Mouse (Mus musculus): Measurements from ENCODE around the gene Socs2. TPM values are rescaled to one million over a fixed set of nuclear protein-coding genes. Genes with fewer than 3 reads are reported as not detected.

The Socs2 gene
- total and polyA plus RNA-seq, 3 experiments, result 16.5 to 24.9 TPM; not detected in 1

- Histone ChIP-seq H3K9me3 (replicated peaks; ENCODE audit: insufficient read depth, low read length) (no peaks in the 10 kb centered on the region), H3K27ac (ENCODE audit: control insufficient read depth, low read depth, low read length) (no peak overlapping the region), H3K79me2 (ENCODE audit: control insufficient read depth, insufficient read depth, low read length, poor library complexity) (peaks cover 3% of the 10 kb centered on the region; the same call in 1 of the 2 replicates), H3K9ac (ENCODE audit: control insufficient read depth, low read depth, low read length, poor library complexity, severe bottlenecking) (no peak overlapping the region), H3K36me3 (ENCODE audit: control insufficient read depth in 1 of 2, insufficient read depth in 2 of 2, low read length in 2 of 2) (no peaks in the 10 kb centered on the region), H3K27me3 (ENCODE audit: control insufficient read depth in 1 of 2, insufficient read depth in 2 of 2, low read length in 2 of 2) (no peaks in the 10 kb centered on the region), H3K4me3 (ENCODE audit: control insufficient read depth in 1 of 2, insufficient read depth in 1 of 2, low read depth in 2 of 2, low read length in 2 of 2) (no peak overlapping the region), H3K4me1 (ENCODE audit: control insufficient read depth in 1 of 2, insufficient read depth in 2 of 2, low read length in 2 of 2) (no peaks in the 10 kb centered on the region)
- TF ChIP-seq UBTF (IDR thresholded peaks at IDR 0.05; ENCODE audit: borderline replicate concordance, insufficient read depth, low read depth, low read length) (no peak), SIN3A (IDR thresholded peaks at IDR 0.05; ENCODE audit: low read length) (no peak), TCF12 (IDR thresholded peaks at IDR 0.05; ENCODE audit: low read depth, low read length) (no peak)
- DNase-seq (ENCODE audit: low read depth, low spot score), result no peak
Observed at GRCm38 (mm10) chr10:95409149-95409548, 7.8 kb downstream of the Socs2 start.

GRCm38 (mm10) chr10:95408487-95408886, 8.5 kb downstream of the Socs2 start:
- Histone ChIP-seq H3K4me1 (ENCODE audit: control insufficient read depth in 1 of 2, insufficient read depth in 2 of 2, low read length in 2 of 2) (no peaks in the 10 kb centered on the region), H3K9ac (ENCODE audit: control insufficient read depth, low read depth, low read length, poor library complexity, severe bottlenecking) (no peak overlapping the region), H3K4me3 (ENCODE audit: control insufficient read depth in 1 of 2, insufficient read depth in 1 of 2, low read depth in 2 of 2, low read length in 2 of 2) (no peak overlapping the region), H3K27ac (ENCODE audit: control insufficient read depth, low read depth, low read length) (no peak overlapping the region), H3K9me3 (replicated peaks; ENCODE audit: insufficient read depth, low read length) (no peaks in the 10 kb centered on the region), H3K36me3 (ENCODE audit: control insufficient read depth in 1 of 2, insufficient read depth in 2 of 2, low read length in 2 of 2) (no peaks in the 10 kb centered on the region), H3K27me3 (ENCODE audit: control insufficient read depth in 1 of 2, insufficient read depth in 2 of 2, low read length in 2 of 2) (no peaks in the 10 kb centered on the region), H3K79me2 (ENCODE audit: control insufficient read depth, insufficient read depth, low read length, poor library complexity) (peaks cover 1% of the 10 kb centered on the region; the same call in 1 of the 2 replicates)
- no peak for TF ChIP-seq MEF2A (IDR thresholded peaks at IDR 0.05; ENCODE audit: extremely low read depth, insufficient replicate concordance, low read depth, low read length, poor library complexity, severe bottlenecking)
- DNase-seq (ENCODE audit: low read depth, low spot score), result no peak

- Histone ChIP-seq H3K27me3 (ENCODE audit: control insufficient read depth in 1 of 2, insufficient read depth in 2 of 2, low read length in 2 of 2) (no peaks in the 10 kb centered on the region), H3K9me3 (replicated peaks; ENCODE audit: insufficient read depth, low read length) (no peaks in the 10 kb centered on the region), H3K9ac (ENCODE audit: control insufficient read depth, low read depth, low read length, poor library complexity, severe bottlenecking) (no peak overlapping the region), H3K27ac (ENCODE audit: control insufficient read depth, low read depth, low read length) (no peak overlapping the region), H3K36me3 (ENCODE audit: control insufficient read depth in 1 of 2, insufficient read depth in 2 of 2, low read length in 2 of 2) (no peaks in the 10 kb centered on the region), H3K4me3 (ENCODE audit: control insufficient read depth in 1 of 2, insufficient read depth in 1 of 2, low read depth in 2 of 2, low read length in 2 of 2) (no peak overlapping the region), H3K4me1 (ENCODE audit: control insufficient read depth in 1 of 2, insufficient read depth in 2 of 2, low read length in 2 of 2) (no peaks in the 10 kb centered on the region), H3K79me2 (ENCODE audit: control insufficient read depth, insufficient read depth, low read length, poor library complexity) (peaks cover 1% of the 10 kb centered on the region; the same call in 1 of the 2 replicates)
- TF ChIP-seq UBTF (IDR thresholded peaks at IDR 0.05; ENCODE audit: borderline replicate concordance, insufficient read depth, low read depth, low read length) (no peak), CHD1 (IDR thresholded peaks at IDR 0.05; ENCODE audit: low read depth, low read length) (no peak), SMC3 (IDR thresholded peaks at IDR 0.05; ENCODE audit: low read depth, low read length) (no peak), CHD2 (IDR thresholded peaks at IDR 0.05; ENCODE audit: low read length) (no peak), TCF12 (IDR thresholded peaks at IDR 0.05; ENCODE audit: low read depth, low read length) (no peak), MAX (IDR thresholded peaks at IDR 0.05; ENCODE audit: low read length) (no peak), KAT2A (conservative IDR thresholded peaks at IDR 0.05; ENCODE audit: low read depth, low read length) (no peak), USF1 (IDR thresholded peaks at IDR 0.05; ENCODE audit: low read depth, low read length) (no peak), USF2 (IDR thresholded peaks at IDR 0.05; ENCODE audit: borderline replicate concordance in 1 of 2, insufficient read depth in 1 of 2, low read depth in 1 of 2, low read length in 2 of 2) (no peak), JUND (IDR thresholded peaks at IDR 0.05; ENCODE audit: low read depth, low read length) (no peak), E2F4 (IDR thresholded peaks at IDR 0.05; ENCODE audit: borderline replicate concordance, low read depth, low read length) (no peak), GABPA (IDR thresholded peaks at IDR 0.05; ENCODE audit: low read depth, low read length) (no peak), ETS1 (IDR thresholded peaks at IDR 0.05; ENCODE audit: low read depth, low read length) (no peak), MAZ (IDR thresholded peaks at IDR 0.05; ENCODE audit: low read depth, low read length) (no peak), GATA1 (IDR thresholded peaks at IDR 0.05; ENCODE audit: low read depth, low read length) (no peak), ZNF384 (IDR thresholded peaks at IDR 0.05; ENCODE audit: low read depth, low read length) (no peak)
- no peak for DNase-seq (ENCODE audit: low read depth, low spot score)
Observed at GRCm38 (mm10) chr10:95407541-95408160, 9.3 kb downstream of the Socs2 start.

Measured in MEL (cell line).